Mouse (Mus musculus) forebrain, embryonic 12.5 days (tissue): ENCODE measurements around the gene Hadh. TPM values are rescaled to one million over a fixed set of nuclear protein-coding genes. Genes with fewer than 3 reads are reported as not detected.

ENCODE experiments used
- ATAC-seq: fragments of 200-750 bp; cut with Nextera tagmentation; 2 replicates; pipeline ENCODE4 v1.8.0; 2017; ENCODE audit warnings: moderate TSS enrichment; ENCODE audit not compliant: low FRiP score
- H3K27ac ChIP-seq: fragments of 300-500 bp; sonication (generic); 2 replicates; pipeline ENCODE4 v1.5.1; 2016; ENCODE audit warnings: mild to moderate bottlenecking
- H3K27me3 ChIP-seq: fragments of 300-500 bp; sonication (generic); 2 replicates; pipeline ENCODE4 v1.6.1; 2016; ENCODE audit warnings: mild to moderate bottlenecking
- H3K36me3 ChIP-seq: fragments of 300-500 bp; sonication (generic); replicated peaks from 2 replicates; pipeline ENCODE4 v1.6.1; 2016; ENCODE audit warnings: mild to moderate bottlenecking
- H3K4me1 ChIP-seq: fragments of 300-500 bp; sonication (generic); 2 replicates; pipeline ENCODE4 v1.6.1; 2016
- H3K4me2 ChIP-seq: fragments of 300-500 bp; sonication (generic); 2 replicates; pipeline ENCODE4 v1.6.1; 2016; ENCODE audit warnings: mild to moderate bottlenecking, moderate library complexity
- H3K4me3 ChIP-seq: fragments of 300-500 bp; sonication (generic); replicated peaks from 2 replicates; pipeline ENCODE4 v1.5.1; 2016; ENCODE audit warnings: mild to moderate bottlenecking
- H3K9ac ChIP-seq: fragments of 300-500 bp; sonication (generic); 2 replicates; pipeline ENCODE4 v1.6.1; 2016; ENCODE audit warnings: mild to moderate bottlenecking
- H3K9me3 ChIP-seq: fragments of 300-500 bp; sonication (generic); 2 replicates; pipeline ENCODE4 v1.6.1; 2016
- WGBS: fragments of 180-500 bp; shearing (Covaris S2); methylation state at CpG from one replicate; pipeline ENCODE4 v1.1.7; 2016; 5-methylcytosine and 5-hydroxymethylcytosine counted together
- polyA plus RNA-seq: library from polyadenylated mRNA; unstranded; fragments of >200 nt; fragmentation: Nextera tagmentation; extraction: Ambion mirVana; gene quantifications from 2 replicates; pipeline ENCODE4 v1.2.1, GENCODE M21; 2016

The Hadh gene
- polyA plus RNA-seq, 1 experiment from 2014 or later = 55.3 TPM

- Histone ChIP-seq H3K4me2 (no peak overlapping the region), H3K9ac (no peak overlapping the region; the same call in 1 of the 2 replicates), H3K9me3 (no peaks in the 10 kb centered on the region), H3K36me3 (0 out of 2 replicates have a peak, but pooled peaks cover 7% of the 10 kb centered on the region), H3K27me3 (no peaks in the 10 kb centered on the region), H3K4me1 (peaks cover 8% of the 10 kb centered on the region; the same call in 1 of the 2 replicates), H3K4me3 (no peak overlapping the region), H3K27ac (no peak overlapping the region)
- ATAC-seq = no peak; the same call in 1 of the 2 replicates
- WGBS = 59% methylated on average over 13 of the region's 13 CpGs
Measured at GRCm38 (mm10) chr3:131208265-131208891, 63.5 kb downstream of the Hadh start.

- Histone ChIP-seq H3K4me2 (no peak overlapping the region), H3K9ac (no peak overlapping the region), H3K36me3 (0 out of 2 replicates have a peak, but pooled peaks cover 7% of the 10 kb centered on the region), H3K27me3 (no peaks in the 10 kb centered on the region), H3K4me1 (peaks cover 8% of the 10 kb centered on the region), H3K27ac (no peak overlapping the region), H3K4me3 (no peak overlapping the region), H3K9me3 (no peaks in the 10 kb centered on the region)
- WGBS = 84% methylated on average over 5 of the region's 5 CpGs
- no peak for ATAC-seq
Measured at GRCm38 (mm10) chr3:131207846-131208245, 64.1 kb downstream of the Hadh start.

DNA sequence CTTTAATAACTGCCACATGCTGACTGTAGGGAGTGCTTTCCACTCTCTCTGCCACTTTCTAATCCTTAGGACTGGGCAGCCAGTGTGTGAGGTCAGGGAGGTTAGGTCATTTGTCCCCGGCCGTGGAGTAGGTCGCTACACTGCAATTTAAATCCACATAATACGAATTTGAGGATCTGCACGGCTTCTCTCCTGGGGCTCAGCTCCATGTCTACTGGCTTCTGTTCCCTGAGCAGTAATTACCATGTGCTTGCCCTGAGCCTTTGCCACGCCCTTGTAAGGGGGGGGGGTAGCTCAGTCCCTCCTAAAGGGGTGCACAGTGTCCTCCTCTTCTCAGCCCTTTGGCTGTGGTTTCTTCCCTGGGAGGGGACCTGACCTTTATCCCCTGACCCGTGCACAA lies 69.6 kb downstream of the Hadh start:
- no peak overlapping the region for H3K4me3 ChIP-seq
- H3K4me1 ChIP-seq = peaks cover 16% of the 10 kb centered on the region
- no peak for ATAC-seq
- no peak overlapping the region for H3K9ac ChIP-seq
- H3K27ac ChIP-seq = no peak overlapping the region
- H3K9me3 ChIP-seq = no peaks in the 10 kb centered on the region
- 36% methylated on average over 7 of the region's 7 CpGs for WGBS
- H3K36me3 ChIP-seq = 0 out of 2 replicates have a peak, but pooled peaks cover 2% of the 10 kb centered on the region
- H3K27me3 ChIP-seq = no peaks in the 10 kb centered on the region
- H3K4me2 ChIP-seq = no peak overlapping the region

DNA sequence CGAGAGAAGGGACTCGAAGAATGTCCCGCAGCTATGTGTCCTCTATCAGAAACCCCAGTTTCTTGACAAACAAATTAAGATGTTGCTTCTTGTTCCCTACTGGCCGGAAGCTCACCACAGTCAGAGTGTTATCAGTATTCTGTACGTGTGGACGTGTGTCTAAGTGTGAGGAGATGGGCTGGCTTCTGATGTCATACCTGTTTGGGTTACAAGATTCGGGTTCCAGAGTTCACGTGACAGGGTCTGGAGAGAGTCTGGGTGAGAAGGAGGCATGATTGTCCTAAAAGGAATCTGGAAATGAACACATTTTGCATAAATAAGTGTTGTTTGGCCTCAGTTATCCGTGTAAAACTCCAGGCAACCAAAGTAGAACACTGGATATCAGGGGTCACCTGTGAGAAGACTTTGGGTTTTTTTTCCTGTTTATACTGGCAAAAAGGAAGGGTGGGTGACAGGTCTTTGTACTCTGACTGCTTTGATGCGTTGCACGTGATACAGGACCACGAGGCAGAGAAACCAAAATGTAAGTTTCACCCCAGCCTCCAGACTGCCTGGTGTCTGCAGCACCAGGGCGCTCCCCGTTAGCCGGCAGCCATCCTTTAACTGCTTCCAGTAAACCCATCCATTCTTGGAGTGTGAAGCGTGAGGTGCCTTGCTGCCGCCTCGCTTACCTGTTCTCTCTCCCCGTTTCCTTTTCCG lies 72.2 kb downstream of the Hadh start:
- H3K27ac ChIP-seq = no peak overlapping the region
- H3K9me3 ChIP-seq = no peaks in the 10 kb centered on the region
- no peak overlapping the region for H3K9ac ChIP-seq
- WGBS = 60% methylated on average over 20 of the region's 20 CpGs
- no peak for ATAC-seq
- H3K4me1 ChIP-seq = peaks cover 29% of the 10 kb centered on the region
- H3K36me3 ChIP-seq = no peaks in the 10 kb centered on the region
- no peak overlapping the region for H3K4me2 ChIP-seq
- H3K4me3 ChIP-seq = no peak overlapping the region
- no peaks in the 10 kb centered on the region for H3K27me3 ChIP-seq

GRCm38 (mm10) chr3:131198991-131199390 lies 72.9 kb downstream of the Hadh start:
- no peak overlapping the region for H3K27ac ChIP-seq
- no peak overlapping the region for H3K9ac ChIP-seq
- peaks cover 29% of the 10 kb centered on the region for H3K4me1 ChIP-seq
- WGBS = 93% methylated on average over 3 of the region's 3 CpGs
- no peak overlapping the region for H3K4me2 ChIP-seq
- no peaks in the 10 kb centered on the region for H3K9me3 ChIP-seq
- H3K36me3 ChIP-seq = no peaks in the 10 kb centered on the region
- H3K27me3 ChIP-seq = no peaks in the 10 kb centered on the region
- ATAC-seq = no peak
- H3K4me3 ChIP-seq = no peak overlapping the region

DNA sequence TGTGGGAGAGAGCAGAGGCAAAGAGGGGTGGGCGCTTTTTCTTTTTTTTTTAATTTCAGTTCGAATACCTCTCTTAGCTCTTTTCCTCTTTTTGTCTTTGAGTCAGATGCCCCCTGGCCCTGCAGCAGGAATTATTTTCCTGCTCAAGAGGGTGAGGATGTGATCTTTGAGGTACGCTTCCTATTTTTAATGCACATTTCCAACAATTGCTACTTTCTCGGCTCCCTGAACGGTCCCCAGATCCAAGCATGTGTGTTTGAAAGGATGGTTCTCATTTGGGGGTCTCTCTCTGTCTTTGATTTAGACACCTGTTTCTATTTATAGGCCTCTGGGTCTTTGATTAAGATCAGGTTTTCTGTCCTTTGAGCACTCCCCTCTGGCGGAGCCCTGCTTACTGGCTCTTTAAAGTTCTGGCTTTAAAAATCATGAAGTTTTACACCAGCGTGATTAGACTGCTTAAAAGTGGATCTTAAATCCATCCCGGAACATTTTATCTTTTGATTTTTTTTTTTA lies 75.3 kb downstream of the Hadh start:
- Histone ChIP-seq H3K27ac (no peak overlapping the region), H3K27me3 (no peaks in the 10 kb centered on the region), H3K9me3 (no peaks in the 10 kb centered on the region), H3K4me1 (peaks cover 19% of the 10 kb centered on the region), H3K9ac (no peak overlapping the region), H3K4me2 (no peak overlapping the region), H3K4me3 (no peak overlapping the region), H3K36me3 (no peaks in the 10 kb centered on the region; the same call in 1 of the 2 replicates)
- 72% methylated on average over 8 of the region's 8 CpGs for WGBS
- no peak for ATAC-seq

- H3K27me3 ChIP-seq = no peaks in the 10 kb centered on the region
- no peaks in the 10 kb centered on the region for H3K9me3 ChIP-seq
- no peak overlapping the region for H3K4me2 ChIP-seq
- peaks cover 22% of the 10 kb centered on the region for H3K4me1 ChIP-seq
- no peak overlapping the region for H3K27ac ChIP-seq
- 76% methylated on average over 10 of the region's 10 CpGs for WGBS
- no peak overlapping the region for H3K4me3 ChIP-seq
- H3K9ac ChIP-seq = no peak overlapping the region
- ATAC-seq = no peak
- no peaks in the 10 kb centered on the region; the same call in 1 of the 2 replicates for H3K36me3 ChIP-seq
Measured at GRCm38 (mm10) chr3:131196050-131196449, 75.9 kb downstream of the Hadh start.

- Histone ChIP-seq H3K9ac (no peak overlapping the region), H3K4me1 (peaks cover 23% of the 10 kb centered on the region; the same call in 1 of the 2 replicates), H3K9me3 (no peaks in the 10 kb centered on the region), H3K27me3 (no peaks in the 10 kb centered on the region), H3K4me2 (no peak overlapping the region), H3K4me3 (no peak overlapping the region), H3K36me3 (no peaks in the 10 kb centered on the region; the same call in 1 of the 2 replicates), H3K27ac (no peak overlapping the region)
- WGBS = 72% methylated on average over 7 of the region's 7 CpGs
- ATAC-seq = 0 out of 2 replicates have a peak, but pooled peaks have one; percentile 20
Measured at GRCm38 (mm10) chr3:131191454-131191853, 80.4 kb downstream of the Hadh start.

GRCm38 (mm10) chr3:131190671-131191367 lies 81.1 kb downstream of the Hadh start:
- 76% methylated on average over 19 of the region's 19 CpGs for WGBS
- H3K9me3 ChIP-seq = no peaks in the 10 kb centered on the region
- H3K27me3 ChIP-seq = no peaks in the 10 kb centered on the region
- H3K27ac ChIP-seq = no peak overlapping the region
- no peaks in the 10 kb centered on the region; the same call in 1 of the 2 replicates for H3K36me3 ChIP-seq
- no peak overlapping the region for H3K4me2 ChIP-seq
- no peak overlapping the region for H3K9ac ChIP-seq
- H3K4me3 ChIP-seq = no peak overlapping the region
- ATAC-seq = 0 out of 2 replicates have a peak, but pooled peaks have one; percentile 36
- peaks cover 17% of the 10 kb centered on the region; the same call in 1 of the 2 replicates for H3K4me1 ChIP-seq

DNA sequence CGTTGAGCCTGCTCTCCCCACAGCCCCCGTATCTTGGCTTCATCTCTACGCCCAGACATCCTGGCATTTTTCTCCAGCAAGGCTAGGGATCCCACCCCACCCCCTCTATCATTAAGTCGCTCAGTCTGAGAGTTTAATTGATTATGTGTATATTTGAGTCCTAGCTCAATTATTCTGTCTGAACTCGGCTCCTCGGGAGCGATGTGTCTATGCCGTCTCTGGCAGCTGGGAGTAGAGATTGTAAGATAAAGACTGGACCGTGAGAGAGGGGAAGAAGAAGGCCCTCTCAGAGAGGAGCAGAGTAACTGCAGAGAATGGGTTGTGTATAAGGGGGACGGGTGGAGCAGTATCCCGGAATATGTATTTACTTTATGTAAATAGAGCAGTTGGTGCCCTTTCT lies 81.7 kb downstream of the Hadh start:
- Histone ChIP-seq H3K9ac (no peak overlapping the region), H3K9me3 (no peaks in the 10 kb centered on the region), H3K4me3 (no peak overlapping the region), H3K36me3 (no peaks in the 10 kb centered on the region; the same call in 1 of the 2 replicates), H3K4me2 (no peak overlapping the region), H3K27me3 (no peaks in the 10 kb centered on the region), H3K4me1 (peaks cover 15% of the 10 kb centered on the region; the same call in 1 of the 2 replicates), H3K27ac (no peak overlapping the region)
- WGBS = 61% methylated on average over 11 of the region's 11 CpGs
- ATAC-seq = 0 out of 2 replicates have a peak, but pooled peaks have one; percentile 3

DNA sequence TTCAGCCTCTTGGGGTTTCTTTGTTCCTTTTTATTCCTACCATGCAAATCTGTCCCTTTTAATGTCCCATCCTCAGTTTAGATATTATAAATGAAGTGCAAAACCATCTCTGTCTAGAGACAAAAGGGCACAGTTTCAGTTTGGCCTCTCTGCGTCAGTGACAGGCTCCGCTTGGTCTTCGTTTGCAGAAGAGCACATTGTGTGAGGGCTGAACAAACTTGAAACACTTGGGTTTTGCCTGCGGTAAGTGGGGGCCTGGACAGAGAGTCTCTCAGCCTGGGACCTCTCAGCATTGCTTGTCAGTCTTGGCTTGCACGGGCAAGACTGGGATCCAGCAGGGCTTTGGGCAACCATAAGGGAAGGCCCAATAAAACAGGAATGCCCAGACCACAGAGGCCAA lies 85.7 kb downstream of the Hadh start:
- 84% methylated on average over 5 of the region's 5 CpGs for WGBS
- Histone ChIP-seq H3K4me1 (peaks cover 20% of the 10 kb centered on the region; the same call in 1 of the 2 replicates), H3K36me3 (no peaks in the 10 kb centered on the region), H3K27ac (no peak overlapping the region), H3K4me2 (no peak overlapping the region), H3K9me3 (no peaks in the 10 kb centered on the region), H3K27me3 (no peaks in the 10 kb centered on the region), H3K4me3 (no peak overlapping the region), H3K9ac (no peak overlapping the region)
- no peak for ATAC-seq
